Mouse (Mus musculus): Measurements from ENCODE around the gene Cebpb. TPM values are rescaled to one million over a fixed set of nuclear protein-coding genes. Genes with fewer than 3 reads are reported as not detected.

The Cebpb gene
- total and polyA plus RNA-seq, 2 experiments from 2014 or later, result 4.3 to 5.7 TPM

GRCm38 (mm10) chr2:167709969-167710368, 21.3 kb downstream of the Cebpb start:
- ATAC-seq, result no peak
- Histone ChIP-seq H3K9me3 (ENCODE audit: low read length) (no peaks in the 10 kb centered on the region), H3K27me3 (ENCODE audit: insufficient read depth, low read length) (no peaks in the 10 kb centered on the region), H3K4me1 (ENCODE audit: insufficient read depth) (no peaks in the 10 kb centered on the region), H3K4me3 (ENCODE audit: low read depth, low read length) (no peak overlapping the region), H3K36me3 (ENCODE audit: insufficient read depth) (no peaks in the 10 kb centered on the region), H3K4me2 (ENCODE audit: low read depth) (no peak overlapping the region), H3K9ac (no peak overlapping the region), H3K27ac (ENCODE audit: low read depth, low read length) (no peak overlapping the region)
- no peak for TF ChIP-seq CTCF (IDR thresholded peaks at IDR 0.05; ENCODE audit: low read depth)
- no peak for DNase-seq
- WGBS, result 73% methylated on average over 6 of the region's 6 CpGs

DNA sequence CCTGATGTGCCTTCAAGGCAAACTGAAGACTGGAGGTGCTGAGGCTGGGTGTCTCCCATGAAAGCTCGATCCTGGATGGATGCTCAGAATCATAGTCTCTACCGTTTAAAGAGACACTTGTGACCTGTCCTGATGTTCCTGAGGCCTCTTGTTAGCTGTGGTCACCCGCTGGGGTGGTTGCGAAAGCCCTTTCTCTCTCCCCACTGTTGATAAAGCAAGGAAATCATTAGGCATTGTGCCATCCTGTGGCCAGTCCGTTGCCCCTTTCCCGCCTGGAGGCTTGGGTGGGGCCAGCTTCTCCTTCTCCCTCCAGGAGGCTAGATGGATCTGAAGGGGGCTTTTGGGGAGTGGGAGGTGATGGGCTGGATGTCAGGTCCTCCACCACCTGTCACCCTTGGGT, 21.9 kb downstream of the Cebpb start:
- no peak for ATAC-seq
- H3K9ac ChIP-seq, result no peak overlapping the region
- 44% methylated on average over 6 of the region's 6 CpGs for WGBS
- no peak for DNase-seq
- H3K4me2 ChIP-seq (ENCODE audit: low read depth), result no peak overlapping the region
- H3K9me3 ChIP-seq (ENCODE audit: low read length), result no peaks in the 10 kb centered on the region
- H3K27me3 ChIP-seq (ENCODE audit: insufficient read depth, low read length), result no peaks in the 10 kb centered on the region
- no peak for TF ChIP-seq CTCF (IDR thresholded peaks at IDR 0.05; ENCODE audit: low read depth)
- no peaks in the 10 kb centered on the region for H3K4me1 ChIP-seq (ENCODE audit: insufficient read depth)
- H3K4me3 ChIP-seq (ENCODE audit: low read depth, low read length), result no peak overlapping the region
- H3K27ac ChIP-seq (ENCODE audit: low read depth, low read length), result no peak overlapping the region
- no peaks in the 10 kb centered on the region for H3K36me3 ChIP-seq (ENCODE audit: insufficient read depth)

DNA sequence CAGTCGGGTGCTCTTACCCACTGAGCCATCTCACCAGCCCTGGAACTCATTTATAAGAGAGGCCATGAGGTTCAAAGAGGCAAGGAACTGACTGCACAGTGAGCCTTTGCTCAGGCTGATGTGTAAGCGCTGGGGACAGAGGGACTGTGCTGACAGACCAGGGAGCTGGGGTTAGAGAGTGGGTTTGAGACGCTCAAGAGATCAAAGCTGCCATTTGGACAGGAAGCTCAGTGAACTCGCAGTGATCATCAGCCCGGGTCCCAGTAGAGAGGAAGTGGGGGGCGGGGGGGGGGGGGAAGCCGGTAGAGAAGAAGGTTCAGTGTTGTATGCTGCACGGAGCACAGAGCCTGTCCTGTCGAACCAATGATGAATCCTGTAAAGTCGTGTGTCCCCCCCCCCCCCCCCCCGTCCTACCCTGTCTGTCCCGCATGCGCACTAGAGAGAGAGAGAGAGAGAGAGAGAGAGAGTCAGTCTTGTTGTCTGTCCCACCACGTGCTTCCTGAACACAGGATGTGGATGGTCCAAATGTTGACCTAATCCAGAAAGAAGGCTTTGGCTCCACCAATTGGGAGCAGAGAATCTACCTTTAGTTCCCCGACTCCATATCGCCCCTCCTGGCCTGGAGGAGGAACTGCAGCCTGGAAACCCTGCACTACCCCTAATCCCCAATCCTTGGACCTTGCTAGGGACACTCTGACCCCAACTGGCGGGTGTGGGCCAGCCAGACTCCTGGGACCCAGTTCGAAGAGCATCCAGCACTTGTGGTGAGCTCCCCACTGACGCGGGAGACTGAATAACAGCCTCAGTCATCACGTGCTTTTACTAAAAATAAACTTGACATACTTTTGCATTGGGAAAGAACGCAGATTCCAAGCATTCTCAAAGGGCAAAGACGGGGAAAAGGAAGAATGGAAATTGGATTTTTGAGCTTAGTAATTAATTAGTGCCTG, 24.4 kb downstream of the Cebpb start:
- H3K36me3 ChIP-seq (ENCODE audit: insufficient read depth), result no peaks in the 10 kb centered on the region
- no peak overlapping the region for H3K4me2 ChIP-seq (ENCODE audit: low read depth)
- H3K9me3 ChIP-seq (ENCODE audit: low read length), result no peaks in the 10 kb centered on the region
- no peaks in the 10 kb centered on the region for H3K27me3 ChIP-seq (ENCODE audit: insufficient read depth, low read length)
- ATAC-seq (no peak; the same call in 1 of the 2 replicates), DNase-seq (peak; percentile 14)
- no peaks in the 10 kb centered on the region for H3K4me1 ChIP-seq (ENCODE audit: insufficient read depth)
- H3K9ac ChIP-seq, result no peak overlapping the region
- no peak overlapping the region for H3K4me3 ChIP-seq (ENCODE audit: low read depth, low read length)
- no peak overlapping the region for H3K27ac ChIP-seq (ENCODE audit: low read depth, low read length)
- 80% methylated on average over 20 of the region's 23 CpGs for WGBS
- peak; percentile 59 for TF ChIP-seq CTCF (IDR thresholded peaks at IDR 0.05; ENCODE audit: low read depth)

DNA sequence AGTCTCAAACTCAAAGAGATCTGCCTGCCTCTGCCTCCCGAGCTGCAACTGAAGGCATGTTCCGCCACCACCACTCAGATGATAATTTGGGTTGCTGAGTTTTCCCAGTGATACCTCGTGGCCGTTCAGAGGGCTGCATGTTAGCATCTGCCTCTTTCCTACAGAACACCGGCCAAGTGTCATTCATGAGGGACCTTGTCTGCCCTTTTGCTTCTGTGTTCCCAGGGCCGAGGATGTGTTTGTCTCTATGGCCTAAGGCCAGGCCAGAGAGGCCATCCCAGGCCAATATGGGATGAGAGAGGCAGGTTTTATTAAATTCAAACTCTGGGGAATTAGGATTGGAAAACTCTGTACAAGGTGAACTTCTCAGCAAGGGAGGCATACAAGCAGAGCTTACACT, 25.6 kb downstream of the Cebpb start:
- Histone ChIP-seq H3K36me3 (ENCODE audit: insufficient read depth) (no peaks in the 10 kb centered on the region), H3K4me2 (ENCODE audit: low read depth) (no peak overlapping the region), H3K9me3 (ENCODE audit: low read length) (no peaks in the 10 kb centered on the region), H3K27ac (ENCODE audit: low read depth, low read length) (no peak overlapping the region), H3K9ac (no peak overlapping the region), H3K27me3 (ENCODE audit: insufficient read depth, low read length) (no peaks in the 10 kb centered on the region), H3K4me3 (ENCODE audit: low read depth, low read length) (no peak overlapping the region), H3K4me1 (ENCODE audit: insufficient read depth) (no peaks in the 10 kb centered on the region)
- no peak for TF ChIP-seq CTCF (IDR thresholded peaks at IDR 0.05; ENCODE audit: low read depth)
- no peak for DNase-seq
- 93% methylated on average over 6 of the region's 6 CpGs for WGBS
- ATAC-seq, result no peak

DNA sequence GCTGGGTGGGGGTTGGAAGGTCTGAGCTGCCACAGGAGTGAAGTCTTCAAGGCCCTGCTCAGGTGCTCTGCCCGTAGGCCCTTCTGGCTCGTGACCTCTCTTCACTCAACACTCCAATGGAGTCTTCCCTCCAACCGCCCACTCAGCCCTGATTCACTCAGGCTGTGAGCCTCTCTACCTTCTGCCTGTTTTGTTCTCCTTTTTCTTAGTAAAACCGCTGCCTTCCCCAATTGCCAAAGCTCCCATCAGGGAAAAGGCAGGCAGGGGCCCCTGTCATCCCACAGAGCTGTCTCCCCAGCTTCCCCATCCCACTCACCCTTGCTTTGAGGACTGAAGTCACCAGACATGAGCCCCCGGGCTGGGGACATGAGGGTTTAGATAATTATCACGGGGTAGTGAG, 26.3 kb downstream of the Cebpb start:
- no peak overlapping the region for H3K4me2 ChIP-seq (ENCODE audit: low read depth)
- no peaks in the 10 kb centered on the region for H3K4me1 ChIP-seq (ENCODE audit: insufficient read depth)
- ATAC-seq (no peak), DNase-seq (no peak)
- H3K4me3 ChIP-seq (ENCODE audit: low read depth, low read length), result no peak overlapping the region
- H3K36me3 ChIP-seq (ENCODE audit: insufficient read depth), result no peaks in the 10 kb centered on the region
- no peak overlapping the region for H3K27ac ChIP-seq (ENCODE audit: low read depth, low read length)
- no peaks in the 10 kb centered on the region for H3K9me3 ChIP-seq (ENCODE audit: low read length)
- 71% methylated on average over 6 of the region's 6 CpGs for WGBS
- no peak for TF ChIP-seq CTCF (IDR thresholded peaks at IDR 0.05; ENCODE audit: low read depth)
- H3K27me3 ChIP-seq (ENCODE audit: insufficient read depth, low read length), result no peaks in the 10 kb centered on the region
- H3K9ac ChIP-seq, result no peak overlapping the region

DNA sequence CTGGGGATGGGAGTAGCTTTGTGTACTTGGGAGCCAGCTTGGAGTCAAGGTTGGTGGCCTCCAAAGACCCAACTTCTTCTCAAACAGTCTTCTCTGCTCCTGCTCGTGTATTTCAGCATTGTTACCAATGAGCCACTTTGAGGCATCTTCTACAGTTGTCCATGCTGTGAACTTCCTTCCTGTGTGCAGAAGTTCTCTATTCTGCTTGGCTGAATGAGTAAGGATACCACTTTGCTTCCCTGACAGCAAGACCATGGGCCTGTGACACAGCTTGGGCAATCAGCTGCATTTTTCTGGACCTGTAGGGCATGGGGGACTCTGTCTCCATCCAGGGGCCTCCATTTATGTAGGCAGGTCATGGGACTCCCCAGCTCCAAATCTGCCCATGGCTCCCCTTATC, 28.5 kb downstream of the Cebpb start:
- H3K27me3 ChIP-seq (ENCODE audit: insufficient read depth, low read length), result no peaks in the 10 kb centered on the region
- H3K36me3 ChIP-seq (ENCODE audit: insufficient read depth), result no peaks in the 10 kb centered on the region
- TF ChIP-seq CTCF (IDR thresholded peaks at IDR 0.05; ENCODE audit: low read depth), result no peak
- 56% methylated on average over 1 of the region's 1 CpGs for WGBS
- H3K4me3 ChIP-seq (ENCODE audit: low read depth, low read length), result no peak overlapping the region
- no peak for ATAC-seq
- H3K4me1 ChIP-seq (ENCODE audit: insufficient read depth), result no peaks in the 10 kb centered on the region
- H3K27ac ChIP-seq (ENCODE audit: low read depth, low read length), result no peak overlapping the region
- no peak overlapping the region for H3K4me2 ChIP-seq (ENCODE audit: low read depth)
- no peak for DNase-seq
- no peaks in the 10 kb centered on the region for H3K9me3 ChIP-seq (ENCODE audit: low read length)
- no peak overlapping the region for H3K9ac ChIP-seq

GRCm38 (mm10) chr2:167719520-167719919, 30.8 kb downstream of the Cebpb start:
- Histone ChIP-seq H3K9me3 (ENCODE audit: low read length) (no peaks in the 10 kb centered on the region), H3K27ac (ENCODE audit: low read depth, low read length) (no peak overlapping the region), H3K4me1 (ENCODE audit: insufficient read depth) (no peaks in the 10 kb centered on the region), H3K4me2 (ENCODE audit: low read depth) (no peak overlapping the region), H3K36me3 (ENCODE audit: insufficient read depth) (no peaks in the 10 kb centered on the region), H3K4me3 (ENCODE audit: low read depth, low read length) (no peak overlapping the region), H3K27me3 (ENCODE audit: insufficient read depth, low read length) (no peaks in the 10 kb centered on the region), H3K9ac (no peak overlapping the region)
- TF ChIP-seq CTCF (IDR thresholded peaks at IDR 0.05; ENCODE audit: low read depth), result no peak
- DNase-seq, result no peak
- ATAC-seq, result no peak
- WGBS, result 85% methylated on average over 4 of the region's 4 CpGs

All from forebrain, postnatal 0 days (tissue).